Mouse (Mus musculus) heart, embryonic 14.5 days (tissue): ENCODE data around the gene Klk10. TPM values are rescaled to one million over a fixed set of nuclear protein-coding genes. Genes with fewer than 3 reads are reported as not detected.

Experiments used
- ATAC-seq: fragments of 200-750 bp; cut with Nextera tagmentation; 2 replicates; pipeline ENCODE4 v1.8.0; 2017; ENCODE audit warnings: low read depth, moderate TSS enrichment; ENCODE audit not compliant: insufficient number of reproducible peaks, insufficient read depth, low FRiP score
- H3K27ac ChIP-seq, 2 experiments: fragments of 200-500 bp in 1 of 2; fragments of 300-500 bp in 1 of 2; sonication (generic) in 1 of 2; replicated peaks in 1 of 2; 2 replicates each; pipeline ENCODE4 v1.5.1; 2012 to 2014; ENCODE audit warnings: low read depth in 2 of 2, low read length in 2 of 2, control low read depth in 1 of 2, mild to moderate bottlenecking in 1 of 2, mixed read lengths in 1 of 2; ENCODE audit not compliant: control insufficient read depth in 1 of 2, insufficient read depth in 1 of 2
- H3K27me3 ChIP-seq: fragments of 300-500 bp; sonication (generic); 2 replicates; pipeline ENCODE4 v1.6.1; 2014; ENCODE audit warnings: mild to moderate bottlenecking, low read length, control low read depth; ENCODE audit not compliant: control insufficient read depth, insufficient read depth
- H3K36me3 ChIP-seq: fragments of 300-500 bp; sonication (generic); 2 replicates; pipeline ENCODE4 v1.6.1; 2014; ENCODE audit warnings: mild to moderate bottlenecking, control low read depth, low read length, mixed read lengths; ENCODE audit not compliant: control insufficient read depth, insufficient read depth
- H3K4me1 ChIP-seq, 2 experiments: fragments of 200-500 bp in 1 of 2; fragments of 300-500 bp in 1 of 2; sonication (generic) in 1 of 2; 2 replicates each; pipeline ENCODE4 v1.6.1; 2012 to 2014; ENCODE audit warnings: low read length in 2 of 2, control low read depth in 1 of 2, mixed read lengths in 1 of 2; ENCODE audit not compliant: control insufficient read depth in 2 of 2, insufficient read depth in 2 of 2
- H3K4me2 ChIP-seq: fragments of 300-500 bp; sonication (generic); 2 replicates; pipeline ENCODE4 v1.6.1; 2014; ENCODE audit warnings: mild to moderate bottlenecking, low read length
- H3K4me3 ChIP-seq, 2 experiments: fragments of 200-500 bp in 1 of 2; fragments of 300-500 bp in 1 of 2; sonication (generic) in 1 of 2; 2 replicates each; pipeline ENCODE4 v1.5.1; 2012 to 2014; ENCODE audit warnings: low read length in 2 of 2, mild to moderate bottlenecking in 2 of 2, control low read depth in 1 of 2, low read depth in 1 of 2, moderate library complexity in 1 of 2; ENCODE audit not compliant: control insufficient read depth in 1 of 2, insufficient read depth in 1 of 2
- H3K9ac ChIP-seq: fragments of 300-500 bp; sonication (generic); 2 replicates; pipeline ENCODE4 v1.6.1; 2014; ENCODE audit warnings: mild to moderate bottlenecking, low read length
- H3K9me3 ChIP-seq: fragments of 300-500 bp; sonication (generic); 2 replicates; pipeline ENCODE4 v1.6.1; 2016; ENCODE audit warnings: low read length, control low read depth; ENCODE audit not compliant: control insufficient read depth
- WGBS: fragments of 180-500 bp; shearing (Covaris S2); extraction: QIAGEN DNeasy Blood & Tissue Kit; methylation state at CpG from one replicate; pipeline ENCODE4 v1.1.7; 2014; 5-methylcytosine and 5-hydroxymethylcytosine counted together
- polyA plus RNA-seq: library from polyadenylated mRNA; unstranded; fragments of >200 nt; fragmentation: Nextera tagmentation; extraction: Ambion mirVana; gene quantifications from 2 replicates; pipeline ENCODE4 v1.2.1, GENCODE M21; 2014

Klk10 gene
- polyA plus RNA-seq, 1 experiment from 2014 or later: 0.19 TPM

DNA sequence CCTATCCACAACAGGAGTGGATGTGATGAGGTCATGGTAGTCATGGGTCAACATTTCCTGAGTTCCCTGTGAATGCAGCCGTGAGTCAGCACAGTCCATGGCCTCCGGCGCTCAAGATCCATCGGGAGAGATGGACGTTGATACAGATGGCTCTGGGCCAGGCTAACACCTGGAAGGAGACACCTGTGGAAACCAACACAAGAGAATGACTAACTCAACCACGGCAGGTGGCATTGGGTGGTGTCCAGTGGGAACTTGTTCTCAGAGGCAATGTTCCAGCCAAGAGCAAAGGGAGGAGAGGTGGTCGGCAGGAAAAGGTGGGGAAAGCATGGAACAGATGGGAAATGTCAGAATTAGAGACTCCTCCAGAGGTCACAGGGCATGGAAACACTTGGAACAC lies 40.7 kb downstream of the Klk10 start:
- Histone ChIP-seq H3K27ac (no peak overlapping the region), H3K4me2 (no peak overlapping the region), H3K36me3 (no peaks in the 10 kb centered on the region), H3K4me1 (no peaks in the 10 kb centered on the region), H3K9ac (no peak overlapping the region), H3K9me3 (no peaks in the 10 kb centered on the region), H3K27me3 (no peaks in the 10 kb centered on the region), H3K4me3 (no peak overlapping the region)
- WGBS: 73% methylated on average over 7 of the region's 7 CpGs
- no peak for ATAC-seq

DNA sequence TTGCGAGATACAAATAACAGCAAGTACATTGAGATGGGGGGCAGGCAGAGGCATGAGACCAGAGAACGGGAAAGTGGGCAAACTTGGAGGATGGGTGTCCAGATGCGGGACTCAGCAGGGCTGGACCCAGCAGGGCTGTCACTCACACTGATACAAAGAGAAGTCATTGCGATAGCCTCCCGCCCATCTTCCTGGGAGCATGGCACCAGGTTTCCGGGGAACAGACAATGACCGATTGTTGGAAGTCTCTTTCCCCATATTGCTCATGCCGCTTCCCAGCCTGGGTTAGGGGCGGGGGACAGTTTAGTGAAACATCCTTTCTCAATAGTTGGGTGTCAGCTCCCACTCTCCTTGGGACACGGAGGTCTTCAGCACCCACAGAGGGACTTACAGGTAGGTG lies 43.4 kb downstream of the Klk10 start, which contains the start of gene Klk6:
Gene Klk6, plus strand, starts transcription at position 301 of the 400 bp plus-strand sequence.
- Histone ChIP-seq H3K27ac (no peak within 1 kb of the TSS), H3K36me3 (no peaks in the 10 kb centered on the region), H3K4me3 (no peak within 1 kb of the TSS), H3K9me3 (no peaks in the 10 kb centered on the region), H3K4me2 (no peak within 1 kb of the TSS), H3K4me1 (no peaks in the 10 kb centered on the region), H3K27me3 (no peaks in the 10 kb centered on the region), H3K9ac (no peak within 1 kb of the TSS)
- ATAC-seq: no peak
- WGBS: 81% methylated on average over 10 of the region's 10 CpGs

DNA sequence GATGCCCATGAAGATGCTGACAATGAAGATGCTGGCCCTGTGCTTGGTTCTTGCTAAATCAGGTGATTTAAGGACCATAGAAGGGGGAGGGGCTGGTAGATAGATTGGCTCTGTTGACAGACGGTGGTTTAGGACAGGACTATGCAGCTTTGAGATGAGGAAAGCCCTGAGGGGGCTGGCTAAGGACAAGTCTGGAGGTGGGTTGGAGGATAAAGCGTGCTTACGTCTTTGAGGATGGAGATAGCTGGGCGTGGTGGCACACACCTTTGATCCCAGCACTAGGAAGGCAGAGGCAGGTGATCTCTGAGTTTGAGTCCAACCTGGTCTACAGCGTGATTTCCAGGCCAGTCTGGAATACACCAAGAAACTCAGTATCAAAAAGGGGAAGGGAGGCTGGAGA lies 45.2 kb downstream of the Klk10 start:
- 82% methylated on average over 5 of the region's 5 CpGs for WGBS
- Histone ChIP-seq H3K36me3 (no peaks in the 10 kb centered on the region), H3K27ac (no peak overlapping the region), H3K4me1 (no peaks in the 10 kb centered on the region), H3K4me3 (no peak overlapping the region), H3K9ac (no peak overlapping the region), H3K4me2 (no peak overlapping the region), H3K27me3 (no peaks in the 10 kb centered on the region), H3K9me3 (no peaks in the 10 kb centered on the region)
- ATAC-seq: no peak

DNA sequence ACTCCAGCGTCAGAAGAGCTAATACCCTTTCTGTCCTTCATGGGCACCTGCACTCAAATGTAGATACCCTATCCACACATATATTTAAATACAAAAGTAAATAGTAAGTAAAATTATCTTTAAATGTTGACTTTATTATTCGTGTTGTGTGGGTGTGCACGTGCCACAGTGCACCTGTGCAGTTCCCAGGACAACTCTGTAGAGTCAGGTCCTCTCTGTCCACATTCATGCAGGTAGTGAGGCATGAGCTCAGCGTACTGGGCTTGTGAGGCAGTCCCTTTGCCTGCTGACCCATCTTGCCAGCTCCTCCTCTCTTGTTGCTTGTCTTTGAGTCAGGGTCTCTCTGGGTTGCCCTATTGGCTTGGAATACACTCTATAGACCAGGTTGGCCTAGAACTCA lies 46.9 kb downstream of the Klk10 start:
- no peak overlapping the region for H3K4me3 ChIP-seq
- H3K4me2 ChIP-seq: no peak overlapping the region
- H3K36me3 ChIP-seq: no peaks in the 10 kb centered on the region
- H3K9me3 ChIP-seq: no peaks in the 10 kb centered on the region
- no peak overlapping the region for H3K27ac ChIP-seq
- WGBS: 70% methylated on average over 4 of the region's 4 CpGs
- no peaks in the 10 kb centered on the region for H3K4me1 ChIP-seq
- H3K9ac ChIP-seq: no peak overlapping the region
- ATAC-seq: no peak
- no peaks in the 10 kb centered on the region for H3K27me3 ChIP-seq

DNA sequence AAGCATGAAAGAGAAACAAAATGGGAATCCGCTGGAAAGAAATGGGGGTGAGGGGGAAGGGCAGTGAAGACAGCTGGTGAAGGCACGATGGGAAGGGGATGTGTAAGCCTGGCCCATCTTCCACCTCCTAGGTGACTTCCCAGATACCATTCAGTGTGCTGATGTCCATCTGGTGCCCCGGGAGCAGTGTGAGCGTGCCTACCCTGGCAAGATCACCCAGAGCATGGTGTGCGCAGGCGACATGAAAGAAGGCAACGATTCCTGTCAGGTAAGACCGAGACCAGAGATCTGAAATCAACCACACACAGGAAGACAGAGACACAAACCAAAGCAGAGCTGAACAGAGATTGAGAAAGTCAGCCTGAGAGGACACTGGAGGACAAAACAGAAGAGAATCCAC lies 48.2 kb downstream of the Klk10 start:
- H3K4me3 ChIP-seq: no peak overlapping the region
- H3K27me3 ChIP-seq: no peaks in the 10 kb centered on the region
- H3K9me3 ChIP-seq: no peaks in the 10 kb centered on the region
- WGBS: 78% methylated on average over 8 of the region's 8 CpGs
- no peak overlapping the region for H3K27ac ChIP-seq
- no peaks in the 10 kb centered on the region for H3K4me1 ChIP-seq
- H3K36me3 ChIP-seq: no peaks in the 10 kb centered on the region
- H3K4me2 ChIP-seq: no peak overlapping the region
- no peak overlapping the region for H3K9ac ChIP-seq
- ATAC-seq: no peak

Other genes with a start within 250 kb of the Klk10 start
- 1.1 TPM in 2 replicates for gene Cd33, start 236.6 kb upstream of the Klk10 start, polyA plus RNA-seq
- gene Zfp658, start 218.8 kb upstream of the Klk10 start, polyA plus RNA-seq: 1.3 TPM in 2 replicates
- 7.8 and 7.9 TPM in 2 replicates for gene Zfp719, start 201.4 kb upstream of the Klk10 start, polyA plus RNA-seq
- gene Zfp819, start 173.9 kb upstream of the Klk10 start, polyA plus RNA-seq: not detected in 2 replicates
- not detected in 2 replicates for gene Ceacam18, start 146.3 kb upstream of the Klk10 start, polyA plus RNA-seq
- gene Siglece, start 120.9 kb upstream of the Klk10 start, polyA plus RNA-seq: 0.31 and 0.49 TPM in 2 replicates
- 3.4 and 4.9 TPM in 2 replicates for gene Ctu1, start 109.0 kb upstream of the Klk10 start, polyA plus RNA-seq
- not detected in 2 replicates for gene Klk14, start 90.6 kb upstream of the Klk10 start, polyA plus RNA-seq
- gene Klk13, start 68.5 kb upstream of the Klk10 start, polyA plus RNA-seq: not detected in 2 replicates
- gene Klk12, start 12.1 kb upstream of the Klk10 start, polyA plus RNA-seq: not detected in 2 replicates
- gene Klk11, start 6.4 kb upstream of the Klk10 start, polyA plus RNA-seq: not detected in 2 replicates
- not detected in 2 replicates for gene Klk9, start 10.9 kb downstream of the Klk10 start, polyA plus RNA-seq
- 24.2 and 26.3 TPM in 2 replicates for gene Klk8, start 16.5 kb downstream of the Klk10 start, polyA plus RNA-seq
- gene Klk7, start 30.3 kb downstream of the Klk10 start, polyA plus RNA-seq: 0.11 and 0.20 TPM in 2 replicates
- gene Klk6, start 43.5 kb downstream of the Klk10 start, polyA plus RNA-seq: not detected in 2 replicates
- gene Klk5, start 60.9 kb downstream of the Klk10 start, polyA plus RNA-seq: not detected in 2 replicates
- gene Klk4, start 100.1 kb downstream of the Klk10 start, polyA plus RNA-seq: not detected in 2 replicates
- gene Klk15, start 152.7 kb downstream of the Klk10 start, polyA plus RNA-seq: not detected in 2 replicates
- not detected in 2 replicates for gene Klk1b8, start 169.6 kb downstream of the Klk10 start, polyA plus RNA-seq
- gene Klk1b1, start 185.7 kb downstream of the Klk10 start, polyA plus RNA-seq: not detected in 2 replicates
- gene Klk1b9, start 195.0 kb downstream of the Klk10 start, polyA plus RNA-seq: not detected in 2 replicates
- not detected in 2 replicates for gene Klk1b11, start 214.8 kb downstream of the Klk10 start, polyA plus RNA-seq
- gene Klk1b26, start 231.1 kb downstream of the Klk10 start, polyA plus RNA-seq: not detected in 2 replicates